Mouse (Mus musculus): ENCODE measurements around the gene Gm20517.

Gm20517 gene

DNA sequence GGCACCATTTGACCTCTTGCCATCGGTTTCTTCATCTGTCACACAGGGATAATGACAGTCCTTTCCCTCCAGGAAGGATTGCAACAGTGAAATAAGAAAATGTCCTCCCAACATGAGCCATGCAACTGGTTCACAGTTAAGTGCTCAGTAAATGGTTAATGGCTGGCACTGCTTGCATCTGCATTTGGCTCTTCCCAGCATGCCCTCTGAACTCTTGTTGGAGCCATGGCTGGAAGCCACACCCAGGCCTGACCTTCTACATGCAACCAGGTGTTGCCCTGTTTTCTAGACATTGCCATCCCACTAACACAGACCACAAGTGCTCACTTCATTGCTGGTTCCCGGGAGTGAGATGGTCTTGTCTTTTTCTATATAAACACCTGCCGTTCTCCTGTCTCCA is 96.6 kb downstream of the Gm20517 start:
- DNase-seq (ENCODE audit: low read depth, low spot score), result no peak

DNA sequence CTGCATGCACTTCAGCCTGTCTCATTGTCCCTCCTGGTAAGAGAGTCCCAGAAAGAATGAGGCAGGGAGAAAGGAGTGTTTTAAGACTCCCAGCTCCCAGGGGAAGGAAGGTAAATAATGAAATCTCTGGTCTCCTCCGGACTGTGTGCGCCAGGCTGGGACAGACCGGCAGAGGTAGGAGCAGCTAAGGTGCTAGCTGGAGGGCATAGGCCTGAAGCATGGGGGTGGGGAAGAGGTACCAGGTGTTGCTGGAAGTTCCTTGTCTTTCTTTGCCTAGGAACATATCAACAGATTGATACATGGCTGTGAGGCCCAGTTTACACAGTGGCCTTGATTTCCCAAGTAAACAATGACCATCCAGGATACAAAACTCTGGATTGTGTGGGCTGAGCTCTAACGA is 97.6 kb downstream of the Gm20517 start:
- no peak for DNase-seq (ENCODE audit: low read depth, low spot score)

DNA sequence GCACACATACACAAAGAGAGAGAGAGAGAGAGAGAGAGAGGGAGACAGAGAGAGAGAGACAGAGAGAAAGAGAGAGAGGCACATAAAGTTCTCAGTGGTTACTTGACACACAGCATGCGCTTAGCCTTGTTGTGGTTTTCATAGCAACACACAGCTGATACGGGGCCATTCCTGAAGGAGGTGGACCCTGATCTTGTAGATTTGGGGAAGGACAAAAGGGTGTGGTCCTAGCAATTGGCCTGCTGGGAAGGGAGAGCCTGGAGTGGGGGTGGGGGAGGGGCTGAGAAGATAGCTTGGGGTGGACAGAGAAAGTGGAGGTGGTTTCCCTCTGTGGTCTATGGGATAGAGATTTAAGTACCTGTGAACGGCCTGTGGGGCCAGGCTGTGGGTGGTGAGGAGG is 98.6 kb downstream of the Gm20517 start:
- no peak for DNase-seq (ENCODE audit: low read depth, low spot score)

DNA sequence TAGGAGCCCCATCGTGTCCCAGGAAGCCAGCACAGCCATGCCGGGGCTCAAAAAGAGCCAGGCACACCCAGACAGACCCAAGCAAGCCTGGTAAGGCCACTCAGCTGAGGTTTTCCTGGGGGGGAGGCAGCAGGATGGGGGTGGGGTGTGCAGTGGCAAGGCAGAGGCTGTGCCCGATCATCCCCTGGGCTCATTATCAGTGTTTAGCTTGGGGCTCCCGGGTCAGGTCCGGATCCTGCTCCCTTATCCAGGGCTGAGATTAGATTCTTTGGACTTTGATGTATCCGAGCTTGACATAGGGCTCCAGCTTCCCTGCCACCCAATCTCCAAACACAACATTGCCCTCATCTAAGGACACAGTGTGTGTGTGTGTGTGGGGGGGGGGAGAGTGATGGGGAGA is 100.5 kb downstream of the Gm20517 start:
- DNase-seq (ENCODE audit: low read depth, low spot score), result no peak

DNA sequence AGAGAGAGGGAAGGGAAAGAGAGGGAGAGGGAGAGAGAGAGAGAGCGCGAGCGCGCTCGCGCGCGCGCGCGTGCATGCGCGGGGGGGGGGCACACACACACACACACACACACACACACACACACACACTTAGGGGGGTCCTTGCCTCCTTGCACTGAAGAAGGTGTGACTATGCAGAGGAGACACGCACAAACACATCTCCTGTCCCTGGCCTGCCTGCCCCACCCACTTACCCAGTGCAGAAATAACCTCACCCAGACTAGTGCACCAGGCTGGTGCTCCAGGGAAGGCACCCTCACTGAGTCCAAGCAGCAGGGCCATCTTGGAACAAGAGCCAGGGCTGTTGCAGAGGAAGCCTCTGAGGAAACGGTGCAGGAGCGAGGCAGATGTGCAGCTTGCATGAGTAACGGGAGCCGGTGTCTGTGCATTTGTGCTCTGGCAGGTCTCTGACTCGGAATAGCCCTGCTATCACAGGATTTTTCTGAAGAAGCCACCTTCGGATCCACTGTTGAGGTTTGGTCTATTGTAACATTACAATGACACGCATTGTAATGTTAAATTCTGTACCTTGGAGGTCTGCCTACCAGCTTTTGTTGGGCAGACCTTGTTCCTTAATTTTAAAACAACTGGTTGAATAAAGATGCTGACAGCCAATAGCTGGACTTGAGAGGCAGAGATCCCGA is 101.6 kb downstream of the Gm20517 start:
- no peak for DNase-seq (ENCODE audit: low read depth, low spot score)

DNA sequence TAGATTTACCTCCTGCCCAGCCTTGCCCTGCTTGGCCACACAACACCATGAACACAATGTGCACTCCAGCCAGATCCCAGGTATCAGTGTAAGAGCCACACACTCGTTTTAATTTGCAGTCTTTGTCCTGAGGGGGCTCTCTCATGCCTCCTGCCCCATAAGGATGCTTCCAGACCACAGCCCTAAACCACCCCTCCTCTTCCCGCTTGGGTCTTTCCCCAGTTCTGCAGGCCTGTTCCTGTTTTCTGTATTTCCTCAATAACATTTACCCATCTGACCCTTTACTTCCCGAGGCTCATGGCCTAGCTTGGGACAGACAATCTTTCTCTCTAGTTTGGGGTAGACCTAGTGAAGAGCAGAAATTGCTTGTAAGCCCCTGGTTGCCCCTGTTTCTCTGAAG is 103.6 kb downstream of the Gm20517 start:
- no peak for DNase-seq (ENCODE audit: low read depth, low spot score)

DNA sequence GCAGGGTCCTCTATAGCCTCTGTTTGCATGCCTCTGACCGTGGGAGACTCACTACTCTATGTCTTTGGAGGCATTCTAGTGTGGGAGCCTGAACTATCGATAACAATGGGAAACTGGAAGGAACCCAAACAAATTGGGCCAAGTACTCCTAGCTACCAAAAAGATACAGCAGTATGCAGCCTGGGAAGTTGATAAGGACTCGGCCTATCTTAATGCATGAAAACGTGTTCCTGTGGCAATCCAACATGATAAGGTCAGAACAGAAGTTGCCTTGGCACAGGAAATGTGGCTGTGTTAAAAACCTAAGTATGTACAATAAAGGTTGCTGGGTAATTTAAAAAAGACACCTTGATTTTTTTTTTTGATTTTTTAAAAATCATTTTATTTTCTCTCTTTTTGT is 109.8 kb downstream of the Gm20517 start:
- DNase-seq (ENCODE audit: low read depth, low spot score), result no peak

DNA sequence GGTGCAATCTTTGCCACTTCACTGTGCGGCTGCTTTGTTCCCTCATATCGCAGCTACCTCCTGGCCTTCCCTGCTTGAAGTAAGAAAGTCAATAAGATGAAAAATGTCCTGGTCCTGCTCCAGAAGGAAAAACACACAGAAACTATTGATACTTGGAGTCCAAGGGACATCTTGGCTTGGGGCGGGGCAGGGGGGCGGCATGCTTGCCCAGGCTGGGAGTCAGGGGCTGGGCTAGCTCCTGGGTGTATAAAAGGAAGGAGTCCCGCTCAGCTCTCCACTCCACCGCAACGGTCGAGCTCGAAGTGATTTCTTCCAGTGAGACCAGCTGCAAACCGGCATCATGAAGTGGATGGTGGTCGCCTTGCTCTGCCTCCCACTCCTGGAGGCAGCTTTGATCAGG is 115.2 kb downstream of the Gm20517 start, which contains the start of gene Pgc:
Gene Pgc, plus strand, starts transcription at position 277 of the 400 bp plus-strand sequence.
- no peak for DNase-seq (ENCODE audit: low read depth, low spot score)

DNA sequence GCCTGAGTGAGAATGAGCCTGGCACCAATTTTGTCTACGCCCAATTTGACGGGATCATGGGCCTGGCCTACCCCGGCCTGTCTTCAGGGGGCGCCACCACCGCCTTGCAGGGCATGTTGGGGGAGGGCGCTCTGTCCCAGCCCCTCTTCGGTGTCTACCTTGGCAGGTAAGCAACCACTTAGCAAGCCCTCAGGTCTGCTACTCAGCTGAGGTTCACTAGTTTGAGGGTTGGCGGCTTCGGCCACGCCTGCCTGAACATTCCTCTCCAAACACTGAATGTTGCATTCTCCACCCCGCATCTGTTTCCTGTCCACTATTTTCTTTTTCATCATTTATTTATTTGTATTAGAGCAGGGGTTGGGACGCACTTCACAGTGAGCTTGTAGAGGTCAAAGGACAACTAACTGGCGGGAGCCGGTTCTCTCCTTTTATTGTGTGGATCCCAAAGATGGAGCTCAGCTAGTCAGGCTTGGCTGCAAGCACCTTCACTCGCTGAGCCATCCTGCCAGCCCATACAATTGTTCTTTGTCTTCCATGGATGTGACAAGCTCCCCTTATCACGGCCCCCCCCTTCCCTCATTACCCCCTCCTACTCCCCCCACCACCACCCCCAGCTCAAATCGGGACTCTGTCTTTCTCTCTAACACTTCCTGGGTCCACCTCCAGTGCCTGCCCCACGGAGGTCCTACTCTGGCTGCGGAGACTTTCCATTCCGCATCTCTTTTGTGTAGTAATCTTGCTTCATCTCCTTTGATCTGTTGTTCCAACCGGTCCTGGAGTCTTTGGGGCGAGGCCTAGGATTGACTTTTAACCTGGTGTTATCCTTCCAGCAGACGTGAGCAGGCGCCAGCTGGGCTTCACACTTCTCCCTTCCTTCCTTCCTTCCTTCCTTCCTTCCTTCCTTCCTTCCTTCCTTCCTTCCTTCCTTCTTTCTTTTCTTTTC is 119.5 kb downstream of the Gm20517 start:
- DNase-seq (ENCODE audit: low read depth, low spot score), result no peak
